Mouse (Mus musculus): ENCODE data around the gene Evc2. TPM values are rescaled to one million over a fixed set of nuclear protein-coding genes. Genes with fewer than 3 reads are reported as not detected.

The Evc2 gene
- polyA plus RNA-seq, 1 experiment from 2014 or later, result 14.0 TPM

- Histone ChIP-seq H3K27ac (replicated peaks; ENCODE audit: low read depth, low read length) (no peak overlapping the region), H3K4me2 (ENCODE audit: low read depth, low read length) (no peak overlapping the region), H3K9me3 (replicated peaks; ENCODE audit: control insufficient read depth, low read length) (no peaks in the 10 kb centered on the region), H3K4me3 (ENCODE audit: low read depth, low read length) (no peak overlapping the region), H3K27me3 (ENCODE audit: control insufficient read depth, insufficient read depth, low read length) (no peaks in the 10 kb centered on the region), H3K4me1 (ENCODE audit: control insufficient read depth, insufficient read depth, low read length) (no peaks in the 10 kb centered on the region), H3K9ac (replicated peaks; ENCODE audit: low read length) (no peak overlapping the region), H3K36me3 (replicated peaks; ENCODE audit: control insufficient read depth, insufficient read depth, low read depth, low read length) (peaks cover 8% of the 10 kb centered on the region; the same call in 1 of the 2 replicates)
- ATAC-seq (replicated peaks; ENCODE audit: insufficient number of reproducible peaks, low FRiP score, low TSS enrichment, low read depth), result no peak
- WGBS, result 79% methylated on average over 3 of the region's 3 CpGs
- no peak for DNase-seq (ENCODE audit: low spot score)
These were observed 18.1 kb upstream of the Evc2 start for GRCm38 (mm10) chr5:37320174-37320573.

- Histone ChIP-seq H3K4me2 (ENCODE audit: low read depth, low read length) (no peak overlapping the region), H3K9me3 (replicated peaks; ENCODE audit: control insufficient read depth, low read length) (no peaks in the 10 kb centered on the region), H3K4me1 (ENCODE audit: control insufficient read depth, insufficient read depth, low read length) (no peaks in the 10 kb centered on the region), H3K36me3 (replicated peaks; ENCODE audit: control insufficient read depth, insufficient read depth, low read depth, low read length) (peaks cover 5% of the 10 kb centered on the region; the same call in 1 of the 2 replicates), H3K27ac (replicated peaks; ENCODE audit: low read depth, low read length) (no peak overlapping the region), H3K9ac (replicated peaks; ENCODE audit: low read length) (no peak overlapping the region), H3K4me3 (ENCODE audit: low read depth, low read length) (no peak overlapping the region), H3K27me3 (ENCODE audit: control insufficient read depth, insufficient read depth, low read length) (no peaks in the 10 kb centered on the region)
- ATAC-seq (replicated peaks; ENCODE audit: insufficient number of reproducible peaks, low FRiP score, low TSS enrichment, low read depth) (no peak), DNase-seq (ENCODE audit: low spot score) (no peak)
- 96% methylated on average over 4 of the region's 4 CpGs for WGBS
These were observed 17.5 kb upstream of the Evc2 start for GRCm38 (mm10) chr5:37320761-37321160.

- WGBS, result 91% methylated on average over 6 of the region's 6 CpGs
- no peak overlapping the region for H3K4me2 ChIP-seq (ENCODE audit: low read depth, low read length)
- no peak overlapping the region for H3K27ac ChIP-seq (replicated peaks; ENCODE audit: low read depth, low read length)
- H3K9ac ChIP-seq (replicated peaks; ENCODE audit: low read length), result no peak overlapping the region
- H3K4me3 ChIP-seq (ENCODE audit: low read depth, low read length), result no peak overlapping the region
- DNase-seq (ENCODE audit: low spot score) (no peak), ATAC-seq (replicated peaks; ENCODE audit: insufficient number of reproducible peaks, low FRiP score, low TSS enrichment, low read depth) (no peak)
- no peaks in the 10 kb centered on the region for H3K4me1 ChIP-seq (ENCODE audit: control insufficient read depth, insufficient read depth, low read length)
- no peaks in the 10 kb centered on the region for H3K27me3 ChIP-seq (ENCODE audit: control insufficient read depth, insufficient read depth, low read length)
- no peaks in the 10 kb centered on the region for H3K9me3 ChIP-seq (replicated peaks; ENCODE audit: control insufficient read depth, low read length)
- H3K36me3 ChIP-seq (replicated peaks; ENCODE audit: control insufficient read depth, insufficient read depth, low read depth, low read length), result no peaks in the 10 kb centered on the region; the same call in none of the 2 replicates
These were observed 11.6 kb upstream of the Evc2 start for GRCm38 (mm10) chr5:37326675-37327074.

- Histone ChIP-seq H3K4me3 (ENCODE audit: low read depth, low read length) (no peak overlapping the region), H3K9ac (replicated peaks; ENCODE audit: low read length) (no peak overlapping the region), H3K27ac (replicated peaks; ENCODE audit: low read depth, low read length) (no peak overlapping the region), H3K9me3 (replicated peaks; ENCODE audit: control insufficient read depth, low read length) (no peaks in the 10 kb centered on the region), H3K4me2 (ENCODE audit: low read depth, low read length) (no peak overlapping the region), H3K36me3 (replicated peaks; ENCODE audit: control insufficient read depth, insufficient read depth, low read depth, low read length) (no peaks in the 10 kb centered on the region; the same call in none of the 2 replicates), H3K27me3 (ENCODE audit: control insufficient read depth, insufficient read depth, low read length) (no peaks in the 10 kb centered on the region), H3K4me1 (ENCODE audit: control insufficient read depth, insufficient read depth, low read length) (no peaks in the 10 kb centered on the region)
- 90% methylated on average over 8 of the region's 8 CpGs for WGBS
- ATAC-seq (replicated peaks; ENCODE audit: insufficient number of reproducible peaks, low FRiP score, low TSS enrichment, low read depth), result no peak
- DNase-seq (ENCODE audit: low spot score), result no peak
These were observed 7.7 kb upstream of the Evc2 start for GRCm38 (mm10) chr5:37330449-37331132.

GRCm38 (mm10) chr5:37331133-37331505 is 7.2 kb upstream of the Evc2 start:
- Histone ChIP-seq H3K36me3 (replicated peaks; ENCODE audit: control insufficient read depth, insufficient read depth, low read depth, low read length) (no peaks in the 10 kb centered on the region; the same call in none of the 2 replicates), H3K27me3 (ENCODE audit: control insufficient read depth, insufficient read depth, low read length) (no peaks in the 10 kb centered on the region)
- DNase-seq (ENCODE audit: low spot score), result no peak

GRCm38 (mm10) chr5:37332066-37332465 is 6.2 kb upstream of the Evc2 start:
- H3K4me2 ChIP-seq (ENCODE audit: low read depth, low read length), result no peak overlapping the region
- ATAC-seq (replicated peaks; ENCODE audit: insufficient number of reproducible peaks, low FRiP score, low TSS enrichment, low read depth), result no peak

More at GRCm38 (mm10) chr5:37331133-37331505, 7.2 kb upstream of the Evc2 start:
- Histone ChIP-seq H3K27ac (replicated peaks; ENCODE audit: low read depth, low read length) (no peak overlapping the region), H3K9ac (replicated peaks; ENCODE audit: low read length) (no peak overlapping the region), H3K9me3 (replicated peaks; ENCODE audit: control insufficient read depth, low read length) (no peaks in the 10 kb centered on the region), H3K4me3 (ENCODE audit: low read depth, low read length) (no peak overlapping the region), H3K4me1 (ENCODE audit: control insufficient read depth, insufficient read depth, low read length) (no peaks in the 10 kb centered on the region), H3K4me2 (ENCODE audit: low read depth, low read length) (no peak overlapping the region)
- WGBS, result 85% methylated on average over 2 of the region's 2 CpGs
- no peak for ATAC-seq (replicated peaks; ENCODE audit: insufficient number of reproducible peaks, low FRiP score, low TSS enrichment, low read depth)

GRCm38 (mm10) chr5:37335061-37335460 is 3.2 kb upstream of the Evc2 start:
- DNase-seq (ENCODE audit: low spot score), result no peak
- Histone ChIP-seq H3K9ac (replicated peaks; ENCODE audit: low read length) (no peak overlapping the region), H3K9me3 (replicated peaks; ENCODE audit: control insufficient read depth, low read length) (no peaks in the 10 kb centered on the region), H3K4me3 (ENCODE audit: low read depth, low read length) (no peak overlapping the region), H3K27me3 (ENCODE audit: control insufficient read depth, insufficient read depth, low read length) (no peaks in the 10 kb centered on the region), H3K4me1 (ENCODE audit: control insufficient read depth, insufficient read depth, low read length) (peaks cover 11% of the 10 kb centered on the region), H3K4me2 (ENCODE audit: low read depth, low read length) (no peak overlapping the region), H3K27ac (replicated peaks; ENCODE audit: low read depth, low read length) (no peak overlapping the region), H3K36me3 (replicated peaks; ENCODE audit: control insufficient read depth, insufficient read depth, low read depth, low read length) (no peaks in the 10 kb centered on the region; the same call in 1 of the 2 replicates)
- no peak for ATAC-seq (replicated peaks; ENCODE audit: insufficient number of reproducible peaks, low FRiP score, low TSS enrichment, low read depth)
- WGBS, result 50% methylated on average over 3 of the region's 3 CpGs

More at GRCm38 (mm10) chr5:37332066-37332465, 6.2 kb upstream of the Evc2 start:
- Histone ChIP-seq H3K27me3 (ENCODE audit: control insufficient read depth, insufficient read depth, low read length) (no peaks in the 10 kb centered on the region), H3K27ac (replicated peaks; ENCODE audit: low read depth, low read length) (no peak overlapping the region), H3K4me1 (ENCODE audit: control insufficient read depth, insufficient read depth, low read length) (no peaks in the 10 kb centered on the region), H3K9ac (replicated peaks; ENCODE audit: low read length) (no peak overlapping the region), H3K36me3 (replicated peaks; ENCODE audit: control insufficient read depth, insufficient read depth, low read depth, low read length) (no peaks in the 10 kb centered on the region; the same call in none of the 2 replicates), H3K9me3 (replicated peaks; ENCODE audit: control insufficient read depth, low read length) (no peaks in the 10 kb centered on the region), H3K4me3 (ENCODE audit: low read depth, low read length) (no peak overlapping the region)
- no peak for DNase-seq (ENCODE audit: low spot score)
- WGBS, result 76% methylated on average over 4 of the region's 4 CpGs

GRCm38 (mm10) chr5:37336485-37337105 is 1.7 kb upstream of the Evc2 start, which contains the start of gene Evc:
Gene Evc, minus strand, starts transcription at chr5:37336894.
- Histone ChIP-seq H3K27me3 (ENCODE audit: control insufficient read depth, insufficient read depth, low read length) (no peaks in the 10 kb centered on the region), H3K9ac (replicated peaks; ENCODE audit: low read length) (peak within 1 kb of the TSS; percentile 79), H3K4me2 (ENCODE audit: low read depth, low read length) (peak within 1 kb of the TSS; percentile 81), H3K4me3 (ENCODE audit: low read depth, low read length) (peak within 1 kb of the TSS; percentile 50), H3K36me3 (replicated peaks; ENCODE audit: control insufficient read depth, insufficient read depth, low read depth, low read length) (no peaks in the 10 kb centered on the region), H3K27ac (replicated peaks; ENCODE audit: low read depth, low read length) (peak within 1 kb of the TSS; percentile 25; the same call in 1 of the 2 replicates), H3K9me3 (replicated peaks; ENCODE audit: control insufficient read depth, low read length) (no peaks in the 10 kb centered on the region), H3K4me1 (ENCODE audit: control insufficient read depth, insufficient read depth, low read length) (peaks cover 11% of the 10 kb centered on the region)
- WGBS, result under 1% methylated on average over 48 of the region's 48 CpGs
- DNase-seq (ENCODE audit: low spot score), result peak; percentile 88
- ATAC-seq (replicated peaks; ENCODE audit: insufficient number of reproducible peaks, low FRiP score, low TSS enrichment, low read depth), result peak; percentile 54

All from embryonic facial prominence, embryonic 11.5 days (tissue).